Mouse (Mus musculus): ENCODE measurements around the gene Mov10l1. TPM values are rescaled to one million over a fixed set of nuclear protein-coding genes. Genes with fewer than 3 reads are reported as not detected.

Mov10l1 gene
- total RNA-seq, 2 experiments from 2014 or later, result not detected

- DNase-seq (ENCODE audit: low spot score), result peak; percentile 24
Observed at GRCm38 (mm10) chr15:89074613-89075477, 92.1 kb downstream of the Mov10l1 start, which contains the start of gene Trabd. TSS of gene Trabd (plus strand) at chr15:89075124.

DNA sequence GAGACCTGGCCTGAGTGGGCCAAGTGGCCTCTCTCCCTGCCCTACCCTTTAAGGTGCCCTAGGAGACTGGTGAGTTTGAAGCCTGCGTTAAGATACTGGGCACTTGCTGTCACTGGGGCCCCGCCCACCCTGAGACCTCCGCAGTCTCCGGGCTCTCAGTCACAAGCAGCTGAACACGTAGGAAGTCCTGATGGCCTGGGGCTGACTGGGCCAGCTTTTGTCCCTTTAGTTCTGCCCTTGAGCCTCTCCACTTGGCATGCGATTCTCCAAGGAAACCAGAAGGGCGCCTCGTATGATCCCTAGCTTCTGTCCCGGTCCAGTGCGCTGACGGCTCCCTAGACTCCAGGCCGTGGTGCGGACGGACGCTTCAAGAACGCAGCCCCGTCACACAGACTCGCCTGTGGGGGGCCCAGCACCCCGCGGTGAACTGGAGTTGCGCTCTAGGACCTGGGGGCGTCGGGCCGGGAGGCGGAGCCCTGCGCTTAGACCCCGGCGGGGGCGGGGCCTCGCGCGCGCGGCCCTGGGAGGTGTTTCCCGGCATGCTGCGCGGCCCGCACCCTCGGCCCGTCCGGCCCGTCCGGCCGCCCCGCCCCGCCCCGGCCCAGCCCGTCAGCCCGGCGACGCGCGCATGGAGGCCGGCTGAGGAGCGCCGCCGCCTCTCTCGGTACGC is 92.9 kb downstream of the Mov10l1 start:
- peak; percentile 84 for DNase-seq (ENCODE audit: low spot score)

DNA sequence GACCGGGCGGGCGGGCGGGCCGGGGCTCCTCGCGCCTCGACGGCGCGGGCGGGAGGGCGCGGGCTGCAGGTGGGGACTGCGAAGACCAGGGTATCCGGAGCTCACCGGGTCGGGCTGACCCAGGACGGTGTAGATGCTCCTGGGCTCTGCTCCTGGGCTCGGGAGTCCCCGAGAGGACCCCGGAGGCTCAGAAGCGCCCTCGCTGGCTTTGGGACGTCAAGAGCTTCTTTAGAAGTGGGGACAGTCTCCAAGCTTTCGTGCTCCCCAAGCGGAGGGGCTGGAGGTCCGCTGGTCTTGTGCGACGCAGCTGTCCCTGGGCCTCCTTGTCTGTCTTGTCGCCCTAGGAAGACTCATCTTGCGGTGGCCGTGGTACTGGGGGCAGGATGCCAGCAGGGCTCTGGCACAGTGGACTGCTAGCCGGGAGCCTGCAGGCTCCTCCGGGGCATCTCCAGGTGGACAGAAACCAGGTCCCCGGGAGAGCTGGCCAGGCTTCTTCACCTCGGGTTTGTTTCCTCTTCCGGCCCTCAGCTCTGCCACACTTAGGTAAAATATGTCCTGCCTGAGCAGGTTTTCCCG is 93.5 kb downstream of the Mov10l1 start:
- DNase-seq (ENCODE audit: low spot score), result peak; percentile 48

DNA sequence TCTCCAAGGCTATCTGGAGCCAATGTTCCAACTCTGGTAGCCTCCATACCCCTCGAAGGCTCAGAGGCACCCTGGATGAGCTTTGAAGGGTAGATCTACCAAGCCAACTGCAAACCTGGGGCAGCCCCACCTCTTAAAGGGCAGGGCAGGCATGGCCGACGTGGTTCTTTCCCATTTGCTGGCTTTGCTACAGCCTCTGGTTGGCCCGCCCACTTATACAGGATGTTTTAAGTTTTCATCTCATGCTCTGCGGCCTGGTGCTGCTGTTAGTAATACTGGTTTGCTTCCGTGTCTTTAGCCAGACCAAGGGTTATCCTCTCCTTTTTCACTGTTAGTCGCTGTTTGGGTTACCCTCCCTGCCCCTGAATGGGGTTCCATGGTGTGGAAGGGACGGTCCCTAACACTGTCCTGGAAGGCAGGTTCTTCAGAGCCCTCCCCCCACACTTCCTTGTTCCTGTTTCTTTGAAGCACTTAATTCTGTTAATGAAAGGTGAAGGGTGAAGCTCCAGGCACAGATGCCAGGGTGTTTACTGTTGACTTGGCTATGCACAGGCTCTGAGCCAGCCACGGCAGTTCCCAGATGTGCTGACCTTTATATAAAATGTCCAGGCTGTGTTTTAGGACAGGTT is 95.6 kb downstream of the Mov10l1 start:
- peak; percentile 22 for DNase-seq (ENCODE audit: low spot score)

- DNase-seq (ENCODE audit: low spot score), result no peak
Observed at GRCm38 (mm10) chr15:89083906-89084305, 101.2 kb downstream of the Mov10l1 start.

DNA sequence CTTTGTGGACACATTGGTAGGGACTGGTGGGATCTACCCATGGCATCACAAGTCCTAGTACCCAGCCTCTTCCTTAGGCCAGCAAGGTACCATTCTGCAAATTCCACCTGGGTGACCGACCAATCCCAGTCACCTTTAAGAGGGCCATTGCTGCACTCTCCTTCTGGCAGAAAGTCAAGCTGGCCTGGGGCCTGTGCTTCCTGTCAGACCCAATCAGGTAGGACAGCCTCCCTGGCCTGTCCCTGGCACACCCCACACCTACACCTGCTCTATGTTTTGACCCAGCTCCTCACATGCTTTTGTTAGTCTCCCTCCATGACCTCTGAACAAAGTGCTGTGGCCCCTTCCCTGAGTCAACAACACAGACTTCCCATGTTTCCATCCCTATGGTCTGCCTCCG is 102.1 kb downstream of the Mov10l1 start:
- DNase-seq (ENCODE audit: low spot score), result no peak

DNA sequence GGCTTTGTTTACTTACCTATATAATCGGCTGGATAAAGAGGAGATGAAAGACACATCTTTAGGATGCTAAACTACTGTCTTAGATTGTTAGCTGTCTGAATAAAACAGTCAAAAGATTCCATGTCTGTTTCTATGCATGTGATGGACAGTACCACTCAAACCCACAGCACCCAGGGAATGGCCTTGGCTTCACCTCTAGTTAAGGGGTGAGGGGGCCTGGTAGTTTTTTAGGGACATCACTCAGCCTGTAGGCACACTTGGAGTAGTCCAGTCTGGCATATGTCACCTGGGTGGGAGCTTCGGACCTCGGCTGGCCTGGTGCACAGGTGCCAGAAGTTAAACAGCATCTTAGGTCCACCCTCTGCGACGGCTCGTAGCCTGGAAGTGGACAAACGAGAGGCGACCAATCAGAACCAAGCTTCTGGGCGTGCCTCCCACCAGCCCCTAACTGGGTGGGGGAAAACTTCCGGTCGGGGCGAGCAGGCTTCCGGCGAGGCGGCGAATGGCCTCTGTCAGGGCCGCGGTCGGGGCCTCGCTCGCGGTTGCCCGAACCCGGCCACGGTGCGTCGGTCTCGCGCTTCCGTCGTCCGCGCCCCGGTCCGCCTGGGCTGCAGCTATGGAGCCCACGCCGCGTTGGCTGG is 106.0 kb downstream of the Mov10l1 start, which contains the start of gene Selenoo:
TSS of gene Selenoo (plus strand) at position 478 of the 641 bp plus-strand sequence.
- DNase-seq (ENCODE audit: low spot score), result peak; percentile 92

GRCm38 (mm10) chr15:89089248-89090051 is 106.7 kb downstream of the Mov10l1 start:
- DNase-seq (ENCODE audit: low spot score), result peak; percentile 17

DNA sequence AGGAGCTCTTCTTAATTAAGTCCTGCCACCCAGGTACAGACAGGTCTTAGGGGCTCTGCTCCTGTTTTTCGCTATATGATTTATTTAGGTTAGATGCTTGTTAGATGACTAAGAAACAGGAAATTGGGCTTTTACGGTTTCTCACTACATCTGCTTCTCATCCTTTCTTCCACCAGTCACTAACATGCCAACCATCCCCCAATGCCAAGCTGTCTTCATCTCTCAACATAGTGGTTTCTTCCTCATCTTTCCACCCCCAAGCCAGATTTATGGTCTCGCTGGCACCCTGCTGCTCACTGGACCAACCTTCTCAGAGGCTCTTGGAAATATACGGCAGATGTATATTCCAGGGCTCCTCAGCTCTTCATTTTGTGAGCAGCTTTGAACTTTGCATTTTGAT is 108.0 kb downstream of the Mov10l1 start:
- DNase-seq (ENCODE audit: low spot score), result no peak

GRCm38 (mm10) chr15:89092181-89092580 is 109.5 kb downstream of the Mov10l1 start:
- no peak for DNase-seq (ENCODE audit: low spot score)

GRCm38 (mm10) chr15:89097450-89097849 is 114.7 kb downstream of the Mov10l1 start:
- DNase-seq (ENCODE audit: low spot score), result no peak

DNA sequence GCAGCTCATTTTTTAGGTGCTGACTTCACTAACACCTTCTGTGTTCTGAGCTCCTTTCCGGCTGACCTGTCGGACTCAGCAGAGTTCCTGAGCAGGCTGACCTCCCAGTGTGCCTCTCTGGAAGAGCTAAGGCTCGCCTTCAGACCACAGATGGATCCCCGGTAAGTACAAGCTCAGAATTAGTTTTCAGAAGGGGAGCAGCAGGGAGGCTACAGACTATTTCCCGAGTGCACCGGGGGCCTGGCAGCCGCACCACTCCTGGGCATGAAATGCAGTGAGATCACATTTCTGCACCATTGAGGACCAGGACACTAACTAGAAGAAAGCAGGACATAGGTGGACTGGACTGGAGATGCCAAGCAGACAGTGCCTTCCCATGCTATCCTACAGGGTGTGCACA is 115.9 kb downstream of the Mov10l1 start:
- DNase-seq (ENCODE audit: low spot score), result no peak

DNA sequence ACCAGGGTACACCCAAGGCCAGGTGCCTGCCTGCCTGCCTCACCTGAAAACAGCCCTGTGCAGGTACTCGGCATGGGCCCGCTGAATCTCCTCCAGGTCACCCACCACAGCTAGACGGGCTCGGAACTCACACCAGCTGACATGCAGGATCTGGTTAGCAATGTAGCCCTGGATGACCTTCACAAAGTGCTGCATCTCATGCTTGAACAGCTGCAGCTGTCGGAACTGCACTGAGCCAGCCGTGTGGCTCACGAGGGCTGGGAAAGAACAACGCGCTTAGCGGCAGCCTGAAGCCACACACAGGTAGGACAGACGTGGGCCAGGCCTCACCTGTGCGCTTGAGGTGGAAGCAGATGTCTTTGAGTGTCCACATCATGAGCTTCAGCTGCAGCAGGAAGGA is 118.1 kb downstream of the Mov10l1 start:
- DNase-seq (ENCODE audit: low spot score), result no peak

- no peak for DNase-seq (ENCODE audit: low spot score)
Observed at GRCm38 (mm10) chr15:89102646-89103045, 119.9 kb downstream of the Mov10l1 start.

DNA sequence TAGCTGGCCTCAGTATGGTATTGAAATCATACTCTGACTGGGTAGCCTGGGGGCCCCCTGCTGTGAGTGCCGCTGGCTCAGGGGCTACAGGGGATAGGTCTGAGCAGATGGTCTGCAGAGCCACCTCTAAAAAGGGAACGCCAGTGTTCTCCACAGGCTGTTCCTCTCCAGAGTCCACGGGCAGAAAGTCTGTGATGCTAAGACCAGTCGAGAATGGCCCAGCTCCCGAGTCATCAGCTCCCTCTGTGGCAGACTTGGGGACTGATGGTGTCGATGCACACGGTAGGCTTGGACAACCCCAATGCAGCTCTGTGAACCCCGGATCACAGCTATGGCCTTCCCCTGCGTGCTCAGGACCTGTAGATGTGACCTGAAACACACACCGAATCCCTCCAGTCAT is 121.2 kb downstream of the Mov10l1 start:
- no peak for DNase-seq (ENCODE audit: low spot score)

- DNase-seq (ENCODE audit: low spot score), result no peak
Observed at GRCm38 (mm10) chr15:89104425-89104824, 121.7 kb downstream of the Mov10l1 start.

Data from gastrocnemius, adult 18-20 months (tissue).